Mouse (Mus musculus) spleen, adult 2 months (tissue): ENCODE results near the gene Palb2.
A peak's percentile ranks its signal among the peaks of the same experiment; 100 is the strongest.

ENCODE experiments used
- CTCF ChIP-seq: fragments of 200-500 bp; IDR thresholded peaks from 2 replicates; pipeline ENCODE4 v1.5.1; 2011; ENCODE audit warnings: mild to moderate bottlenecking, inconsistent platforms; ENCODE audit not compliant: insufficient read depth, insufficient read length, insufficient replicate concordance; ENCODE audit errors: extremely low read depth
- POLR2A ChIP-seq: fragments of 200-500 bp; IDR thresholded peaks from 2 replicates; pipeline ENCODE4 v1.6.1; 2011; ENCODE audit warnings: low read depth, low read length, inconsistent platforms

GRCm38 (mm10) chr7:122132497-122133337 lies at the start of gene Palb2, which contains the start of gene Dctn5:
- TF ChIP-seq POLR2A (peak; percentile 68; the same call in 1 of the 2 replicates), CTCF (no peak)
